Mouse (Mus musculus): Measurements from ENCODE around the gene Dnajb8.

Gene Dnajb8

DNA sequence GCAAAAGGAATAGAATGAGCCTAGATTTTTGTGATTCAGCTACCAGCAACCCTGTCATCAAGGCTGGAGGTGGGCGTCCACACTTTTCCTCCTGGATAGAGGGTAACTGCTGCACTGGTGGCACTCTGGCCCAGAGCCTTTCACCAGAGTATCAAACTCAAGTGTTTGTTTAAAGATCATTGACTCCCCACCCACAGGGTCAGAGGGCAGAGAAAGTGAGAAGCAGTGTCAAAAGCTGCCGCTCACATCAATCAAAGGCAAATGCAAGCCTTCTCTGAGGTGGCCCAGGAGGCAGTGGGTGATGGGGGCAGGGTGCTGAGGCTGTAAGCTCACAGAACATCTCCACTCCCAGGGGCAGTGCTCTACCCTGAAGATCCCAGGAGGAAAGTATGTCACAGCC lies 77.4 kb downstream of the Dnajb8 start:
- peak; percentile 6 to 42 for DNase-seq

DNA sequence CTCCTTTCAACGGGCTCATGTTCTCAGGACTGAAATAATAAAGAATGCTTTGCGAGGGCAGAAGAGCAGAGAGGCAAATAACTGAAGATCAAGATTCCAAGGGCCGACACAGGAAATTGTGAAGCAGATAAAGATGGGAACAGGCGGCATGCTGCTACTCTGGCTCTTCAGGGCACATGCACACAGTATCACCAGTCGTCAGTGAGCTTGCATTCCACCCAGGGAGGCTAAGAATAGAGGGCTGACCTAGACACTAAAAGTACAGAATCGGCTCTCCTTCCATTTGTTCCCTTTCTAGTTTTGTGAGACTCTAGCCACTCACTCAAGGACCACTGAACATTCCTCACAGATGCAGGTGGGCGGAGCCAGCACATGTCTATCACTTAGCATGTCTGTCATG lies 79.2 kb downstream of the Dnajb8 start:
- DNase-seq = no peak

Data from lung, adult 18-20 months (tissue).